Mouse (Mus musculus) MEL (cell line): ENCODE measurements at regions not wholly inside any gene's neighbourhood (a gene's known extent, or its start where the extent isn't known, plus 50 kb on each side); places are given as distances from the start of the nearest gene placed in this dataset.

Experiments
- DNase-seq: peaks from one replicate; pipeline ENCODE4 v3.0.0; 2011; ENCODE audit warnings: low read depth, low spot score
- H3K27ac ChIP-seq: 2 replicates; pipeline ENCODE4 v1.5.1; 2012; ENCODE audit warnings: low read depth, mild to moderate bottlenecking, control low read depth, low read length, moderate library complexity; ENCODE audit not compliant: control insufficient read depth
- H3K27me3 ChIP-seq, 2 experiments: fragments of 150-350 bp in 1 of 2; sonication (generic) in 1 of 2; 2 replicates each; pipeline ENCODE4 v1.6.1; 2012; ENCODE audit warnings: low read length in 2 of 2, mild to moderate bottlenecking in 2 of 2, improper control_type of control experiment in 1 of 2, moderate library complexity in 1 of 2; ENCODE audit not compliant: insufficient read depth in 2 of 2, control insufficient read depth in 1 of 2
- H3K36me3 ChIP-seq, 2 experiments: 2 replicates each; pipeline ENCODE4 v1.6.1; 2012 to 2014; ENCODE audit warnings: low read length in 2 of 2, improper control_type of control experiment in 1 of 2, inconsistent platforms in 1 of 2, mild to moderate bottlenecking in 1 of 2; ENCODE audit not compliant: insufficient read depth in 2 of 2, control insufficient read depth in 1 of 2
- H3K4me1 ChIP-seq, 2 experiments: fragments of 150-350 bp in 1 of 2; sonication (generic) in 1 of 2; 2 replicates each; pipeline ENCODE4 v1.6.1; 2012; ENCODE audit warnings: low read length in 2 of 2, improper control_type of control experiment in 1 of 2, mild to moderate bottlenecking in 1 of 2; ENCODE audit not compliant: insufficient read depth in 2 of 2, control insufficient read depth in 1 of 2
- H3K4me3 ChIP-seq, 2 experiments: fragments of 150-350 bp in 1 of 2; sonication (generic) in 1 of 2; 2 replicates each; pipeline ENCODE4 v1.5.1; 2012; ENCODE audit warnings: low read depth in 2 of 2, low read length in 2 of 2, mild to moderate bottlenecking in 2 of 2, moderate library complexity in 2 of 2, control low read depth in 1 of 2, improper control_type of control experiment in 1 of 2; ENCODE audit not compliant: control insufficient read depth in 1 of 2, insufficient read depth in 1 of 2
- H3K79me2 ChIP-seq: 2 replicates; pipeline ENCODE4 v1.6.1; 2012; ENCODE audit warnings: mild to moderate bottlenecking, low read length, moderate library complexity; ENCODE audit not compliant: control insufficient read depth, poor library complexity, insufficient read depth
- H3K9ac ChIP-seq: 2 replicates; pipeline ENCODE4 v1.6.1; 2012; ENCODE audit warnings: low read depth, mild to moderate bottlenecking, control low read depth, low read length, moderate library complexity; ENCODE audit not compliant: control insufficient read depth, poor library complexity, severe bottlenecking
- H3K9me3 ChIP-seq: fragments of 150-350 bp; sonication (generic); replicated peaks from 2 replicates; pipeline ENCODE4 v1.6.1; 2012; ENCODE audit warnings: mild to moderate bottlenecking, low read length, improper control_type of control experiment, moderate library complexity; ENCODE audit not compliant: insufficient read depth
- BHLHE40 ChIP-seq: IDR thresholded peaks from 2 replicates; pipeline ENCODE4 v1.6.1; 2012; ENCODE audit warnings: low read depth, mild to moderate bottlenecking, inconsistent platforms, low read length, improper control_type of control experiment, borderline replicate concordance
- CHD2 ChIP-seq: IDR thresholded peaks from 2 replicates; pipeline ENCODE4 v1.6.1; 2011; ENCODE audit warnings: low read length, improper control_type of control experiment
- E2F4 ChIP-seq: IDR thresholded peaks from 2 replicates; pipeline ENCODE4 v1.6.1; 2011; ENCODE audit warnings: low read depth, low read length, improper control_type of control experiment, borderline replicate concordance
- GATA1 ChIP-seq: IDR thresholded peaks from 2 replicates; pipeline ENCODE4 v1.6.1; 2011; ENCODE audit warnings: low read depth, low read length, improper control_type of control experiment
- HCFC1 ChIP-seq: IDR thresholded peaks from 2 replicates; pipeline ENCODE4 v1.6.1; 2012; ENCODE audit warnings: low read depth, mild to moderate bottlenecking, inconsistent platforms, low read length, improper control_type of control experiment, moderate library complexity
- JUND ChIP-seq: IDR thresholded peaks from 2 replicates; pipeline ENCODE4 v1.6.1; 2011; ENCODE audit warnings: low read depth, mild to moderate bottlenecking, improper control_type of control experiment, low read length
- KAT2A ChIP-seq: conservative IDR thresholded peaks from 2 replicates; pipeline ENCODE4 v1.6.1; 2012; ENCODE audit warnings: low read depth, low read length, improper control_type of control experiment, inconsistent platforms
- MAFK ChIP-seq: IDR thresholded peaks from 2 replicates; pipeline ENCODE4 v1.6.1; 2011; ENCODE audit warnings: low read depth, mild to moderate bottlenecking, low read length, improper control_type of control experiment, borderline replicate concordance
- MAX ChIP-seq: IDR thresholded peaks from 2 replicates; pipeline ENCODE4 v1.6.1; 2011; ENCODE audit warnings: low read length, improper control_type of control experiment
- MEF2A ChIP-seq: IDR thresholded peaks from 2 replicates; pipeline ENCODE4 v1.6.1; 2014; ENCODE audit warnings: low read depth, mild to moderate bottlenecking, inconsistent platforms, low read length, improper control_type of control experiment; ENCODE audit not compliant: poor library complexity, insufficient replicate concordance, severe bottlenecking; ENCODE audit errors: extremely low read depth
- MXI1 ChIP-seq: IDR thresholded peaks from 2 replicates; pipeline ENCODE4 v1.6.1; 2011; ENCODE audit warnings: mild to moderate bottlenecking, low read depth, low read length, improper control_type of control experiment
- MYB ChIP-seq: IDR thresholded peaks from 2 replicates; pipeline ENCODE4 v1.6.1; 2011; ENCODE audit warnings: mild to moderate bottlenecking, low read depth, low read length, improper control_type of control experiment
- NELFE ChIP-seq: IDR thresholded peaks from 2 replicates; pipeline ENCODE4 v1.6.1; 2011; ENCODE audit warnings: low read depth, low read length, improper control_type of control experiment
- NRF1 ChIP-seq: IDR thresholded peaks from 2 replicates; pipeline ENCODE4 v1.6.1; 2014; ENCODE audit warnings: low read depth, mild to moderate bottlenecking, inconsistent platforms, low read length, improper control_type of control experiment, moderate library complexity; ENCODE audit not compliant: poor library complexity, insufficient read depth, severe bottlenecking
- POLR2A ChIP-seq, 2 experiments: IDR thresholded peaks; 2 replicates each; pipeline ENCODE4 v1.6.1; 2011 to 2012; ENCODE audit warnings: low read length in 2 of 2, mild to moderate bottlenecking in 2 of 2, control low read depth in 1 of 2, improper control_type of control experiment in 1 of 2, low read depth in 1 of 2, moderate library complexity in 1 of 2; ENCODE audit not compliant: control insufficient read depth in 1 of 2, insufficient read depth in 1 of 2, poor library complexity in 1 of 2
- POLR2AphosphoS2 ChIP-seq: IDR thresholded peaks from 2 replicates; pipeline ENCODE4 v1.6.1; 2011; ENCODE audit warnings: low read length, improper control_type of control experiment
- RCOR1 ChIP-seq: IDR thresholded peaks from 2 replicates; pipeline ENCODE4 v1.6.1; 2012; ENCODE audit warnings: low read depth, mild to moderate bottlenecking, inconsistent platforms, low read length, improper control_type of control experiment
- SIN3A ChIP-seq: IDR thresholded peaks from 2 replicates; pipeline ENCODE4 v1.6.1; 2012; ENCODE audit warnings: low read length, improper control_type of control experiment, inconsistent platforms
- TAL1 ChIP-seq: IDR thresholded peaks from 2 replicates; pipeline ENCODE4 v1.6.1; 2012; ENCODE audit warnings: mild to moderate bottlenecking, inconsistent platforms, low read length, moderate library complexity, mixed read lengths
- TBP ChIP-seq: IDR thresholded peaks from 2 replicates; pipeline ENCODE4 v1.8.0; 2011; ENCODE audit warnings: low read depth, low read length, improper control_type of control experiment
- TCF12 ChIP-seq: IDR thresholded peaks from 2 replicates; pipeline ENCODE4 v1.6.1; 2014; ENCODE audit warnings: low read depth, mild to moderate bottlenecking, inconsistent platforms, low read length, improper control_type of control experiment, moderate library complexity
- UBTF ChIP-seq: IDR thresholded peaks from 2 replicates; pipeline ENCODE4 v1.6.1; 2012; ENCODE audit warnings: low read depth, mild to moderate bottlenecking, inconsistent platforms, low read length, improper control_type of control experiment, moderate library complexity, borderline replicate concordance; ENCODE audit not compliant: insufficient read depth
- USF1 ChIP-seq: IDR thresholded peaks from 2 replicates; pipeline ENCODE4 v1.6.1; 2014; ENCODE audit warnings: low read depth, mild to moderate bottlenecking, inconsistent platforms, low read length, improper control_type of control experiment, moderate library complexity
- USF2 ChIP-seq, 2 experiments: IDR thresholded peaks; 2 replicates each; pipeline ENCODE4 v1.6.1; 2011 to 2012; ENCODE audit warnings: improper control_type of control experiment in 2 of 2, low read length in 2 of 2, borderline replicate concordance in 1 of 2, inconsistent platforms in 1 of 2, low read depth in 1 of 2, mild to moderate bottlenecking in 1 of 2; ENCODE audit not compliant: insufficient read depth in 1 of 2
- ZC3H11A ChIP-seq: IDR thresholded peaks from 2 replicates; pipeline ENCODE4 v1.6.1; 2012; ENCODE audit warnings: low read depth, mild to moderate bottlenecking, inconsistent platforms, low read length, improper control_type of control experiment
- ZKSCAN1 ChIP-seq: IDR thresholded peaks from 2 replicates; pipeline ENCODE4 v1.6.1; 2012; ENCODE audit warnings: low read depth, mild to moderate bottlenecking, inconsistent platforms, low read length, improper control_type of control experiment, moderate library complexity
- ZMIZ1 ChIP-seq: IDR thresholded peaks from 2 replicates; pipeline ENCODE4 v1.6.1; 2012; ENCODE audit warnings: low read depth, mild to moderate bottlenecking, inconsistent platforms, low read length, improper control_type of control experiment, moderate library complexity
- ZNF384 ChIP-seq: IDR thresholded peaks from 2 replicates; pipeline ENCODE4 v1.6.1; 2012; ENCODE audit warnings: low read depth, mild to moderate bottlenecking, inconsistent platforms, low read length, improper control_type of control experiment

GRCm38 (mm10) chr16:30655798-30656221 lies 56.3 kb downstream of the Fam43a start:
- no peak for DNase-seq
- H3K4me1 ChIP-seq = peaks cover 0 to 9% of the 10 kb centered on the region in 2 experiments; a peak in 3 of 4 replicates

DNA sequence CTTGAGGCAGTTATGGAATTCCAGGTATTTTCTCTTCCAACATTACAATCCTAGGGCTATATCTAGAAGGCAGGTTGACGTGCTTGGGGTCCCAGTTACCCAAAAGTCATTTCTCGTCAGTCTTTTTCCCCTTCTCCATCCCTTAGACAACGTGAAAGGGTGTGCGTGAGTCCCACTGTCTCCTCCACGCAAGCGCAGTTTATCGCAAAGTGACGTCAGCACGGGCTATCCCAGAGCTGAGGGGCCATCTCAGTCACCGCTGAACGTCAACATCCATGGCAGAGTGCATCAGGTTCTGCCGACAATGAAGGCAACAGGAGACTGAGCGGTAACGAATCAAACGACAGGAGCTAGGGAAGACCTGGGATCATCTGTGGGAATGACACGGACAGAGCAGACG lies 57.4 kb downstream of the Fam43a start:
- no peak for TF ChIP-seq ZMIZ1
- no peak for TF ChIP-seq MYB
- TF ChIP-seq MXI1 = no peak
- no peak for TF ChIP-seq GATA1
- TF ChIP-seq POLR2AphosphoS2 = no peak
- no peak for TF ChIP-seq KAT2A
- no peak for TF ChIP-seq ZKSCAN1
- TF ChIP-seq NELFE = no peak
- no peak for TF ChIP-seq ZNF384
- TF ChIP-seq CHD2 = no peak
- TF ChIP-seq TBP = no peak
- TF ChIP-seq TCF12 = no peak
- TF ChIP-seq BHLHE40 = no peak
- no peak for TF ChIP-seq ZC3H11A
- TF ChIP-seq MAFK = no peak

More at GRCm38 (mm10) chr16:30655798-30656221, 56.3 kb downstream of the Fam43a start:
- Histone ChIP-seq H3K79me2 (no peaks in the 10 kb centered on the region), H3K36me3 (peaks cover 0 to 3% of the 10 kb centered on the region in 2 experiments; a peak in 2 of 4 replicates), H3K9ac (no peak overlapping the region), H3K27me3 (peaks cover 2 to 4% of the 10 kb centered on the region in 2 experiments), H3K9me3 (no peaks in the 10 kb centered on the region), H3K4me3 (no peak overlapping the region), H3K27ac (no peak overlapping the region)
- TF ChIP-seq MAX = no peak
- no peak for TF ChIP-seq BHLHE40
- TF ChIP-seq ZMIZ1 = no peak
- TF ChIP-seq GATA1 = no peak
- no peak for TF ChIP-seq UBTF
- no peak for TF ChIP-seq ZKSCAN1
- TF ChIP-seq RCOR1 = no peak
- no peak for TF ChIP-seq POLR2A (IDR thresholded peaks at IDR 0.05; ENCODE audit: control insufficient read depth in 1 of 2, insufficient read depth in 1 of 2, low read depth in 1 of 2, low read length in 2 of 2, poor library complexity in 1 of 2)
- TF ChIP-seq MEF2A = no peak
- TF ChIP-seq TAL1 = no peak
- TF ChIP-seq CHD2 = no peak
- TF ChIP-seq MAFK = no peak
- no peak for TF ChIP-seq NRF1
- TF ChIP-seq USF1 = no peak
- TF ChIP-seq USF2 (IDR thresholded peaks at IDR 0.05; ENCODE audit: borderline replicate concordance in 1 of 2, insufficient read depth in 1 of 2, low read depth in 1 of 2, low read length in 2 of 2) = no peak
- no peak for TF ChIP-seq SIN3A
- TF ChIP-seq HCFC1 = no peak
- no peak for TF ChIP-seq E2F4
- TF ChIP-seq JUND = no peak
- no peak for TF ChIP-seq TBP

More for the DNA sequence above, 57.4 kb downstream of the Fam43a start:
- Histone ChIP-seq H3K4me1 (no peaks in the 10 kb centered on the region), H3K27ac (no peak overlapping the region), H3K9ac (no peak overlapping the region), H3K79me2 (no peaks in the 10 kb centered on the region), H3K36me3 (peaks cover 0 to 2% of the 10 kb centered on the region in 2 experiments; a peak in 1 of 4 replicates), H3K27me3 (peaks cover 4% of the 10 kb centered on the region in 2 experiments), H3K4me3 (no peak overlapping the region), H3K9me3 (no peaks in the 10 kb centered on the region)
- DNase-seq = no peak
